Mouse (Mus musculus): Measurements from ENCODE around the gene Il34.

- no peak for TF ChIP-seq MYOD1 (IDR thresholded peaks at IDR 0.05; ENCODE audit: control insufficient read depth, insufficient read length, low read depth)
- TF ChIP-seq CTCF (IDR thresholded peaks at IDR 0.05; ENCODE audit: control insufficient read depth, insufficient read depth, insufficient read length), result no peak
- no peak for TF ChIP-seq MAX (IDR thresholded peaks at IDR 0.05)
- TF ChIP-seq USF1 (IDR thresholded peaks at IDR 0.05; ENCODE audit: low read depth), result no peak
Observed at GRCm38 (mm10) chr8:110722414-110723011, 83.2 kb downstream of the Il34 start.
